Mouse (Mus musculus) midbrain, embryonic 13.5 days (tissue): ENCODE measurements around the gene Carhsp1. TPM values are rescaled to one million over a fixed set of nuclear protein-coding genes. Genes with fewer than 3 reads are reported as not detected.

Source experiments
- ATAC-seq: fragments of 200-750 bp; cut with Nextera tagmentation; 2 replicates; pipeline ENCODE4 v1.8.0; 2017; ENCODE audit warnings: mild to moderate bottlenecking, moderate TSS enrichment, moderate library complexity
- H3K27ac ChIP-seq: fragments of 300-500 bp; sonication (generic); 2 replicates; pipeline ENCODE4 v1.5.1; 2015; ENCODE audit warnings: inconsistent platforms, mild to moderate bottlenecking, moderate library complexity
- H3K27me3 ChIP-seq: fragments of 300-500 bp; sonication (generic); 2 replicates; pipeline ENCODE4 v1.6.1; 2015; ENCODE audit warnings: mild to moderate bottlenecking, inconsistent platforms
- H3K36me3 ChIP-seq: fragments of 300-500 bp; sonication (generic); 2 replicates; pipeline ENCODE4 v1.6.1; 2015; ENCODE audit warnings: mild to moderate bottlenecking, inconsistent platforms
- H3K4me1 ChIP-seq: fragments of 300-500 bp; sonication (generic); replicated peaks from 2 replicates; pipeline ENCODE4 v1.6.1; 2015; ENCODE audit warnings: inconsistent platforms
- H3K4me2 ChIP-seq: fragments of 300-500 bp; sonication (generic); replicated peaks from 2 replicates; pipeline ENCODE4 v1.6.1; 2015; ENCODE audit warnings: moderate library complexity, mild to moderate bottlenecking, inconsistent platforms
- H3K4me3 ChIP-seq: fragments of 300-500 bp; sonication (generic); replicated peaks from 2 replicates; pipeline ENCODE4 v1.5.1; 2015; ENCODE audit warnings: mild to moderate bottlenecking, inconsistent platforms
- H3K9ac ChIP-seq: fragments of 300-500 bp; sonication (generic); replicated peaks from 2 replicates; pipeline ENCODE4 v1.6.1; 2015; ENCODE audit warnings: mild to moderate bottlenecking, inconsistent platforms
- H3K9me3 ChIP-seq: fragments of 300-500 bp; sonication (generic); 2 replicates; pipeline ENCODE4 v1.6.1; 2016; ENCODE audit warnings: mild to moderate bottlenecking, inconsistent platforms
- WGBS: fragments of 180-500 bp; shearing (Covaris S2); methylation state at CpG from one replicate; pipeline ENCODE4 v1.1.7; 2015; 5-methylcytosine and 5-hydroxymethylcytosine counted together
- polyA plus RNA-seq: library from polyadenylated mRNA; unstranded; fragments of >200 nt; fragmentation: Nextera tagmentation; extraction: Ambion mirVana; gene quantifications from 2 replicates; pipeline ENCODE4 v1.2.1, GENCODE M21; 2015

Carhsp1 gene
- polyA plus RNA-seq, 1 experiment from 2014 or later, result 274 TPM

- Histone ChIP-seq H3K9ac (0 out of 2 replicates have a peak overlapping the region, but pooled peaks have one; percentile 14), H3K4me3 (no peak overlapping the region), H3K27me3 (no peaks in the 10 kb centered on the region), H3K4me2 (no peak overlapping the region), H3K9me3 (no peaks in the 10 kb centered on the region), H3K27ac (no peak overlapping the region), H3K36me3 (peaks cover 62% of the 10 kb centered on the region), H3K4me1 (no peaks in the 10 kb centered on the region)
- WGBS, result 87% methylated on average over 11 of the region's 11 CpGs
- 0 out of 2 replicates have a peak, but pooled peaks have one; percentile 19 for ATAC-seq
Measured at GRCm38 (mm10) chr16:8686871-8687535, 15.0 kb upstream of the Carhsp1 start.

GRCm38 (mm10) chr16:8686121-8686870 lies 14.3 kb upstream of the Carhsp1 start:
- no peaks in the 10 kb centered on the region for H3K9me3 ChIP-seq
- H3K4me3 ChIP-seq, result no peak overlapping the region
- no peak overlapping the region for H3K4me2 ChIP-seq
- peak; percentile 47; the same call in 1 of the 2 replicates for ATAC-seq
- no peaks in the 10 kb centered on the region for H3K4me1 ChIP-seq
- H3K27me3 ChIP-seq, result no peaks in the 10 kb centered on the region
- peaks cover 55% of the 10 kb centered on the region for H3K36me3 ChIP-seq
- 0 out of 2 replicates have a peak overlapping the region, but pooled peaks have one; percentile 14 for H3K9ac ChIP-seq
- 61% methylated on average over 7 of the region's 7 CpGs for WGBS
- no peak overlapping the region for H3K27ac ChIP-seq

- no peak overlapping the region for H3K9ac ChIP-seq
- H3K4me3 ChIP-seq, result no peak overlapping the region
Measured at GRCm38 (mm10) chr16:8685087-8685486, 13.1 kb upstream of the Carhsp1 start.

GRCm38 (mm10) chr16:8680470-8680869 lies 8.5 kb upstream of the Carhsp1 start, which contains the start of gene Gm5767:
TSS of gene Gm5767 (plus strand) at chr16:8680770.
- H3K9ac ChIP-seq, result no peak within 1 kb of the TSS
- no peak for ATAC-seq
- no peaks in the 10 kb centered on the region for H3K4me1 ChIP-seq
- H3K9me3 ChIP-seq, result no peaks in the 10 kb centered on the region
- no peaks in the 10 kb centered on the region for H3K27me3 ChIP-seq
- WGBS, result 83% methylated on average over 5 of the region's 5 CpGs
- H3K36me3 ChIP-seq, result peaks cover 12% of the 10 kb centered on the region; the same call in 1 of the 2 replicates
- no peak within 1 kb of the TSS for H3K4me2 ChIP-seq
- H3K27ac ChIP-seq, result no peak within 1 kb of the TSS
- H3K4me3 ChIP-seq, result no peak within 1 kb of the TSS

More at GRCm38 (mm10) chr16:8685087-8685486, 13.1 kb upstream of the Carhsp1 start:
- Histone ChIP-seq H3K4me2 (no peak overlapping the region), H3K36me3 (peaks cover 43% of the 10 kb centered on the region), H3K27me3 (no peaks in the 10 kb centered on the region), H3K27ac (no peak overlapping the region), H3K9me3 (no peaks in the 10 kb centered on the region), H3K4me1 (no peaks in the 10 kb centered on the region)
- no peak for ATAC-seq
- WGBS, result 86% methylated on average over 4 of the region's 4 CpGs

- no peak overlapping the region for H3K9ac ChIP-seq
- no peak overlapping the region for H3K4me3 ChIP-seq
- H3K4me1 ChIP-seq, result no peaks in the 10 kb centered on the region
- no peak overlapping the region for H3K27ac ChIP-seq
- 91% methylated on average over 3 of the region's 3 CpGs for WGBS
- H3K27me3 ChIP-seq, result no peaks in the 10 kb centered on the region
- no peak for ATAC-seq
- no peaks in the 10 kb centered on the region for H3K9me3 ChIP-seq
- H3K36me3 ChIP-seq, result peaks cover 12% of the 10 kb centered on the region; the same call in 1 of the 2 replicates
- H3K4me2 ChIP-seq, result no peak overlapping the region
Measured at GRCm38 (mm10) chr16:8679780-8680179, 7.8 kb upstream of the Carhsp1 start.

GRCm38 (mm10) chr16:8678676-8679075 lies 6.7 kb upstream of the Carhsp1 start:
- WGBS, result 85% methylated on average over 4 of the region's 4 CpGs
- H3K9me3 ChIP-seq, result no peaks in the 10 kb centered on the region
- peaks cover 2% of the 10 kb centered on the region; the same call in 1 of the 2 replicates for H3K27me3 ChIP-seq
- H3K4me3 ChIP-seq, result no peak overlapping the region
- no peak overlapping the region for H3K27ac ChIP-seq
- no peak overlapping the region for H3K4me2 ChIP-seq
- peaks cover 9% of the 10 kb centered on the region; the same call in 1 of the 2 replicates for H3K36me3 ChIP-seq
- no peak overlapping the region for H3K9ac ChIP-seq
- ATAC-seq, result no peak
- H3K4me1 ChIP-seq, result no peaks in the 10 kb centered on the region

GRCm38 (mm10) chr16:8678035-8678434 lies 6.1 kb upstream of the Carhsp1 start:
- 54% methylated on average over 5 of the region's 5 CpGs for WGBS
- Histone ChIP-seq H3K36me3 (0 out of 2 replicates have a peak, but pooled peaks cover 5% of the 10 kb centered on the region), H3K27me3 (peaks cover 8% of the 10 kb centered on the region), H3K4me1 (no peaks in the 10 kb centered on the region), H3K27ac (no peak overlapping the region), H3K9me3 (no peaks in the 10 kb centered on the region), H3K4me3 (no peak overlapping the region), H3K4me2 (no peak overlapping the region), H3K9ac (no peak overlapping the region)
- ATAC-seq, result no peak

- 56% methylated on average over 4 of the region's 4 CpGs for WGBS
- Histone ChIP-seq H3K4me3 (no peak overlapping the region), H3K9ac (no peak overlapping the region), H3K4me1 (no peaks in the 10 kb centered on the region; the same call in 1 of the 2 replicates), H3K36me3 (no peaks in the 10 kb centered on the region), H3K27me3 (peaks cover 13% of the 10 kb centered on the region), H3K27ac (no peak overlapping the region), H3K9me3 (no peaks in the 10 kb centered on the region), H3K4me2 (no peak overlapping the region)
- ATAC-seq, result peak; percentile 9; the same call in 1 of the 2 replicates
Measured at GRCm38 (mm10) chr16:8676800-8677199, 4.8 kb upstream of the Carhsp1 start.

- Histone ChIP-seq H3K4me3 (no peak overlapping the region), H3K4me2 (no peak overlapping the region), H3K27me3 (peaks cover 13% of the 10 kb centered on the region), H3K27ac (no peak overlapping the region), H3K36me3 (no peaks in the 10 kb centered on the region), H3K9ac (no peak overlapping the region), H3K9me3 (no peaks in the 10 kb centered on the region), H3K4me1 (no peaks in the 10 kb centered on the region; the same call in 1 of the 2 replicates)
- WGBS, result 77% methylated on average over 2 of the region's 2 CpGs
- ATAC-seq, result no peak
Measured at GRCm38 (mm10) chr16:8676228-8676627, 4.3 kb upstream of the Carhsp1 start.

- Histone ChIP-seq H3K4me3 (no peak overlapping the region), H3K36me3 (no peaks in the 10 kb centered on the region), H3K27me3 (peaks cover 13% of the 10 kb centered on the region), H3K4me2 (no peak overlapping the region), H3K4me1 (peaks cover 6% of the 10 kb centered on the region), H3K9me3 (no peaks in the 10 kb centered on the region), H3K27ac (no peak overlapping the region), H3K9ac (no peak overlapping the region)
- ATAC-seq, result no peak
- WGBS, result 81% methylated on average over 8 of the region's 8 CpGs
Measured at GRCm38 (mm10) chr16:8675559-8675958, 3.6 kb upstream of the Carhsp1 start.

GRCm38 (mm10) chr16:8674165-8674564 lies 2.2 kb upstream of the Carhsp1 start:
- H3K4me2 ChIP-seq, result no peak overlapping the region
- no peak overlapping the region for H3K27ac ChIP-seq
- no peak for ATAC-seq
- 2% methylated on average over 8 of the region's 8 CpGs for WGBS
- no peak overlapping the region for H3K4me3 ChIP-seq
- H3K36me3 ChIP-seq, result no peaks in the 10 kb centered on the region
- H3K9me3 ChIP-seq, result no peaks in the 10 kb centered on the region
- peaks cover 20% of the 10 kb centered on the region for H3K4me1 ChIP-seq
- no peak overlapping the region for H3K9ac ChIP-seq
- peaks cover 13% of the 10 kb centered on the region for H3K27me3 ChIP-seq

GRCm38 (mm10) chr16:8673343-8673742 lies 1.4 kb upstream of the Carhsp1 start:
- 71% methylated on average over 6 of the region's 6 CpGs for WGBS
- Histone ChIP-seq H3K27ac (no peak overlapping the region), H3K4me2 (no peak overlapping the region)

More at GRCm38 (mm10) chr16:8673343-8673742, 1.4 kb upstream of the Carhsp1 start:
- no peak for ATAC-seq
- Histone ChIP-seq H3K9me3 (no peaks in the 10 kb centered on the region), H3K36me3 (no peaks in the 10 kb centered on the region), H3K4me1 (peaks cover 29% of the 10 kb centered on the region), H3K27me3 (peaks cover 13% of the 10 kb centered on the region), H3K4me3 (no peak overlapping the region), H3K9ac (no peak overlapping the region)
